Mouse (Mus musculus) small intestine, adult 2 months (tissue): ENCODE measurements around the gene Nrp1. TPM values are rescaled to one million over a fixed set of nuclear protein-coding genes. Genes with fewer than 3 reads are reported as not detected.

ENCODE experiments used
- H3K27ac ChIP-seq: fragments of 200-500 bp; 2 replicates; pipeline ENCODE4 v1.5.1; 2012; ENCODE audit warnings: low read depth, low read length, control low read depth, inconsistent platforms; ENCODE audit not compliant: insufficient read depth
- H3K27me3 ChIP-seq: fragments of 200-500 bp; 2 replicates; pipeline ENCODE4 v1.6.1; 2012; ENCODE audit warnings: mild to moderate bottlenecking, moderate library complexity, low read length, inconsistent platforms; ENCODE audit not compliant: control insufficient read depth, insufficient read depth
- H3K36me3 ChIP-seq: fragments of 200-500 bp; 2 replicates; pipeline ENCODE4 v1.6.1; 2012; ENCODE audit warnings: mild to moderate bottlenecking, low read length, control low read depth, inconsistent platforms; ENCODE audit not compliant: control insufficient read depth, insufficient read depth
- H3K4me1 ChIP-seq: fragments of 200-500 bp; 2 replicates; pipeline ENCODE4 v1.6.1; 2012; ENCODE audit warnings: low read length, inconsistent platforms, mixed read lengths; ENCODE audit not compliant: control insufficient read depth, insufficient read depth, insufficient read length
- H3K4me3 ChIP-seq: fragments of 200-500 bp; 2 replicates; pipeline ENCODE4 v1.5.1; 2012; ENCODE audit warnings: low read depth, mild to moderate bottlenecking, control low read depth, inconsistent platforms, low read length, moderate library complexity
- CTCF ChIP-seq: fragments of 200-500 bp; IDR thresholded peaks from 2 replicates; pipeline ENCODE4 v1.5.1; 2012; ENCODE audit warnings: low read depth, mild to moderate bottlenecking, control low read depth, inconsistent platforms, low read length, moderate library complexity, mixed read lengths; ENCODE audit not compliant: insufficient replicate concordance, insufficient read length; ENCODE audit errors: extremely low read depth
- POLR2A ChIP-seq: fragments of 200-500 bp; IDR thresholded peaks from 2 replicates; pipeline ENCODE4 v1.6.1; 2012; ENCODE audit warnings: low read depth, mild to moderate bottlenecking, control low read depth, inconsistent platforms, low read length, moderate library complexity
- WGBS: fragments of 180-500 bp; shearing (Covaris S2); methylation state at CpG from one replicate; pipeline ENCODE4 v1.1.7; 2018; 5-methylcytosine and 5-hydroxymethylcytosine counted together
- polyA plus RNA-seq: library from polyadenylated mRNA; depleted of rRNA; stranded (reverse); fragments of >200 nt; gene quantifications from 2 replicates; pipeline ENCODE4 v1.2.3, GENCODE M21; 2012

Nrp1 gene
- polyA plus RNA-seq, 1 experiment, result 6.6 TPM

DNA sequence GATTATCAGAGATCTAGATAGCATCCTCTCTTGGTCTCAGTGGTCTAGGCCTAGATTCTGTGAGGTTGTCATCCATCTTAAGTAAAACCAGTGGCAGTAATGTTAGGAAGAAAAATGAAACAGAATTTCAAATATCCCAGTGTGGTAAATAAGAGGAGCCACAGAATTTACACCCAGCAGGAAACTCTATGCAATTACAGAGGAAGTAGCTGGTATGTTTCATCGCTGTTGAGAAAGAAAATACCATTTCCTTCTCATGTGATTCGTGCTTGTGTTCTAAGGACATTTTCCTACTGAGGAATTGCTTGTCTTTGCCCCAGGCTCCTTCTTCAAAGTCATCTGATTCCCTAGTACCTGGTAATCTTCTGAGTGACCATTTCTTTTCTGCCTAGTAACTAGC, 95.1 kb downstream of the Nrp1 start:
- Histone ChIP-seq H3K36me3 (no peaks in the 10 kb centered on the region), H3K4me3 (no peak overlapping the region), H3K27ac (no peak overlapping the region), H3K27me3 (no peaks in the 10 kb centered on the region), H3K4me1 (no peaks in the 10 kb centered on the region)
- TF ChIP-seq POLR2A (no peak), CTCF (no peak)
- WGBS, result 79% methylated on average over 2 of the region's 2 CpGs

DNA sequence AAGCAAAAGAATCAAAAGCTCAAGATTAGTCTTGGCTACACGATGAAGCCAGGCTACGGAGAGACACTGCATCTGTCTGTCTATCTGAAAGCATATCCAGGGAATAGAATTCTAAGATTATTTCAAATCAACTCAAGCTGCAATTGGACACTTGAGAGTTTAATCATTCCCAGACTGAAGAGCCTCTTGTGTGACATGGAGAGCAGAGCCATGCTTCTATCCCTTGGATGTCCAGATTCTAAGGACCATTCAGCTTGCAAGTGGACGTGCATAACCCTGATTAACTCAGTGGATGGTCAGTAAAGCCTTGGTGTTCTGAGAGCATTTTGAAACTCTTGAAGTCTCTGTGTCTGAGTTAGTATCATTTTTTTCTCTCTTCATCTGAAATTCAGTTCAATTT, 95.6 kb downstream of the Nrp1 start:
- Histone ChIP-seq H3K27ac (no peak overlapping the region), H3K4me3 (no peak overlapping the region), H3K36me3 (no peaks in the 10 kb centered on the region), H3K27me3 (no peaks in the 10 kb centered on the region), H3K4me1 (no peaks in the 10 kb centered on the region)
- TF ChIP-seq CTCF (no peak), POLR2A (no peak)
- 89% methylated on average over 3 of the region's 3 CpGs for WGBS

DNA sequence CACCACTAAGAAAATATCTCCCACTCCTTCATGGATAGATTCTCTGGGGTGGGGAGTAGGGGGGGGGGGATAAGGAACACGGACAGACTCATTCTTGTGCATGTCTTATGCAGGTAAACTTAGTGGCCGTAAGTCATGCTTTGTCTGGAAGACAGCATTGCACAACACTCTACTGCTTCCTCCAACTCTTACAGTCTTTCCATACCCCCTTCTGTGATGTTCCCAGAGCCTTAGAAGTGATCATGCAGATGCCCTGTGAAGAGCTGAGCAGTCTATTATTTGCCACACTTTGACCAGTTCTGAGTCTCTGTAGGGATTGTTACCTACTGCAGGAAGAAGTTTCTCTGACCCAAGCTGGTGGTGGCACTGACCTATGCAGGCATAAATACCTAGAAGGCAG, 98.9 kb downstream of the Nrp1 start:
- Histone ChIP-seq H3K4me3 (no peak overlapping the region), H3K27ac (no peak overlapping the region), H3K4me1 (no peaks in the 10 kb centered on the region), H3K36me3 (no peaks in the 10 kb centered on the region), H3K27me3 (no peaks in the 10 kb centered on the region)
- WGBS, result 84% methylated on average over 2 of the region's 2 CpGs
- TF ChIP-seq POLR2A (no peak), CTCF (no peak)

DNA sequence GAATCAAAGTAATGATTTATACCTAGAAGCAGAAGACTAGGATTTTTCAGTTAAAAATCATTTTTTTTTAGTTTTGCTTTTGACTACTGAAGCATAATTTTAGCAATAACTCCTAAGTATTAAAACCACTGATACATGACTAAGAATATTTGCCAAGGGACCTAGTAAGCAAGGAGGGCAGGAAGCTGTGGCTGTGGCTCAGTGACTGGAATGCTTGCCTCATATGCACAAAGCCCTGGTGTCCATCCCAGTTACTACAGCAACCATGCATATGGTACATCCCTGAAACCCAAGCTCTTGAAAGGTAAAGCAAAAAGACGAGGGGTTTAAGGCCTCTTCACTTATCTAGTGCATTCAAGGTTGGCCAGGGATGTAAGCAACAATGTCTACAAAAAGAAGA, 101.3 kb downstream of the Nrp1 start:
- no peaks in the 10 kb centered on the region for H3K27me3 ChIP-seq
- 77% methylated on average over 1 of the region's 1 CpGs for WGBS
- H3K4me3 ChIP-seq, result no peak overlapping the region
- no peak overlapping the region for H3K27ac ChIP-seq
- H3K36me3 ChIP-seq, result no peaks in the 10 kb centered on the region
- no peaks in the 10 kb centered on the region for H3K4me1 ChIP-seq
- TF ChIP-seq POLR2A, result no peak
- TF ChIP-seq CTCF, result no peak

DNA sequence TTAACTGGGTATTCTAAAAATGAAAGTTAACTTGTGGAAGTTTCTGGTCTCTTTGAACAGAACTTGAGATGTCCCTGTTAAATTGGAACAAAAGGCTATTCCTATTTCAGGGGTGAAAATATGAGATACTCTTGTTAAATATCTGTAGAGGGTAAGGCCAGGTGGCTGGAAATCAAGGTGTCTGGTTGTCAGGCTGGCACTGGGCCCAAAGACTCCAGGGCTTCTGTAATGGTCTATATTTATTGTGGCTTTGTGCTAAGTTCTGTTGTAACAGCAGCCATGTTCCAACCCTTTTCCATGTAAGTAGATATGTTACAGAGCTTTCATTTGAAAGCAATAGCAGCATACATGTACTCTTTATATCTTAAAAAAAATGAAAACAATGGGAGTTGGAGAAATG, 103.3 kb downstream of the Nrp1 start:
- no peak overlapping the region for H3K27ac ChIP-seq
- H3K4me1 ChIP-seq, result no peaks in the 10 kb centered on the region
- no peaks in the 10 kb centered on the region for H3K27me3 ChIP-seq
- no peak for TF ChIP-seq POLR2A
- no peak for TF ChIP-seq CTCF
- no peaks in the 10 kb centered on the region for H3K36me3 ChIP-seq
- H3K4me3 ChIP-seq, result no peak overlapping the region

DNA sequence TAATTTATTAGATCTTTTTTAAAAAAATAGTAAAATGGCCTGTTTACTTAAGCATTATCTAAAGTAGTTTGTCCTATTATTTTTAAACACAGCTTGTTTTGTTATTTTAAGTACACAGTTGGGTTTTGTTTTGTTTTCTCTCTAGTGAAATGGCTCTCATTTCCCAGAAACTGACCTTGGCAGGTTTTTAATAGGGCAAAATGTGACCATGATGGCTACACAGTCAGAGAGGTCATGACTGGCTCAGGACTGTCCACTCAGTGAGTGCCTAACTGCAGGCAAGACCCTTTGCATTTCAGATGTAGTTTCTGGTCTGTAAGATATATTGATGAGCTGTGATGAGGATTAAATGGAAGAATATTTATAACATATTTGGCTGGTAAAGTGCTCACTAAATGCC, 104.8 kb downstream of the Nrp1 start:
- Histone ChIP-seq H3K27me3 (no peaks in the 10 kb centered on the region), H3K36me3 (no peaks in the 10 kb centered on the region), H3K27ac (no peak overlapping the region), H3K4me1 (no peaks in the 10 kb centered on the region), H3K4me3 (no peak overlapping the region)
- TF ChIP-seq CTCF (no peak), POLR2A (no peak)

DNA sequence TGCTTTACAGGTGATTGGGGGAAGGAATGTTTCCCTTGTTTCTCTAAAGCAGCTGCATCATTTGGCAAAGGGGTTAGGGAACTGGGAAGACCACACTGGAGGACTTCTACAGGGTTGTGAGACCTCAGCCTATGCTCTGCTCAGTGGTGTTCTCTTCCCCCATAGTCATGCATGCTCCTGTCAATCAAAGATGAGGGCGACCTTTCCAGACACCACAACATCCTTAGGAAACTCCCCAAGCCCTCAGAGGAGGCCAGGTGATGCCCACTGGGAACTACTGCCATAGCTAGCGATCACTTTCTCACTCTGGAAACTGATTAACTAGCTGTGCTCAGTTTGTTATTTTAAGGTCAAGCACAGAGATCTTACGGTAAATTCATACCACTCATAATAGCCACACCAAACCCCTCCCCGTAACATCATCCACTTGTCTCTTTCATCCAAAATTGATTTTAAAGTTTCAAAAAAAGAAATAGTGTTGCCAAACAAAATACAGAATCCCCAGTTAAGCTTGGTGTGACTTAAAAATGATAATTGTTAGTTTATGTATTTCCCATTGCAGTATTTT, 105.7 kb downstream of the Nrp1 start:
- H3K27ac ChIP-seq, result no peak overlapping the region
- no peaks in the 10 kb centered on the region for H3K36me3 ChIP-seq
- H3K4me1 ChIP-seq, result no peaks in the 10 kb centered on the region
- WGBS, result 82% methylated on average over 4 of the region's 4 CpGs
- H3K4me3 ChIP-seq, result no peak overlapping the region
- no peak for TF ChIP-seq POLR2A
- no peak for TF ChIP-seq CTCF
- H3K27me3 ChIP-seq, result no peaks in the 10 kb centered on the region

DNA sequence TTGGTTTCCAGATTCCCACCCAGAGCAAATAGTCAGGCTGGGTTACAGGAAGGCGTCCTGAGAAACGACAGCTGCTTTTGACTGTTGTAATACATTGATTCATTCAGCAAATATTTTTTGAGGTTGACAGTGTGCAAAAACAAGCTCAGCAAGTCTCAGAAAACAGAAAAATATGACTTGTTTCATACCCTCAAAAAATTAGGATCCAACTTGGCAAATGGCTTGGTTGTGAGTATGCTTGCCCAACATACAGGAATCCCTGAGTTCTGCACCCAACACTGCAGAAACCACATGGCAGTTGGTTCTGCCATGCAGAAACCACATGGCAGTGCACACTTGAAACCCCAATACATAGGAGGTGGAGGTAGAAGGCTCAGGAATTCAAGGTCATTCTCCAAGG, 107.1 kb downstream of the Nrp1 start:
- Histone ChIP-seq H3K4me3 (no peak overlapping the region), H3K36me3 (no peaks in the 10 kb centered on the region), H3K4me1 (no peaks in the 10 kb centered on the region), H3K27ac (no peak overlapping the region), H3K27me3 (no peaks in the 10 kb centered on the region)
- no peak for TF ChIP-seq CTCF
- no peak for TF ChIP-seq POLR2A
- WGBS, result 82% methylated on average over 2 of the region's 2 CpGs
